Comparison of ENCODE assay signal across 8 mouse cellular contexts in the genomic region with DNA sequence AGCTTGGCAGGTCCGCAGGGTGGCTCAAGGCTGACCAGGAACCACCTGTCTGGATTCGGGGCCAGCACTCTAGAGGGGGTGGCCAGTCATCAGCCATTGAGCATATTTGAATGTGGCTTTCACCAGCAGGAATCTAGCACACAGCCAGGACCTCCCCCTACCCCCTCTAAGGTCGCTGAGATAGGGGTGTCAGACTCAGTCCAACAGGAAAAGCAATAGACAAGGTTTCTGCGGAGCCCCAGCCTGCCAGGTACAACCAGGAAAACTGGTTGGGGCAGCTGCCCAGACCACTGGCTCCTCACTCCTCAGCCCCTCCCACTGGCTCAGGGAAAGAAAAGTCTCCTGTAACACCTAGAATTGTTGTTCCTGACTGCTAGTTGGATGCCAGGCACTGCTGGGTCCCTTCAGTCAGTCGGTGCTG. TPM values are rescaled to one million over a fixed set of nuclear protein-coding genes. Genes with fewer than 3 reads are reported as not detected.
DNase-seq lines count a peak whose midpoint lies in the region; ATAC-seq lines count a peak whose summit lies in the region.

No protein-coding gene starts in this region.

- H3K27ac ChIP-seq in intestine, embryonic 14.5 days (ENCODE audit: low read depth) = peak overlapping the region; percentile 62
- peak overlapping the region; percentile 9; the same call in 1 of the 2 replicates for H3K27ac ChIP-seq in liver, embryonic 16.5 days (ENCODE audit: low read length)
- peak overlapping the region; percentile 92 for H3K27ac ChIP-seq in stomach, embryonic 16.5 days (ENCODE audit: low read length)

- H3K36me3 ChIP-seq in intestine, embryonic 14.5 days (ENCODE audit: control insufficient read depth, insufficient read depth, low read length) = 0 out of 2 replicates have a peak, but pooled peaks cover 4% of the 10 kb centered on the region
- no peaks in the 10 kb centered on the region for H3K36me3 ChIP-seq in liver, embryonic 16.5 days (ENCODE audit: control insufficient read depth, insufficient read depth)
- no peaks in the 10 kb centered on the region for H3K36me3 ChIP-seq in stomach, embryonic 16.5 days (ENCODE audit: control insufficient read depth, insufficient read depth, low read length)

- peak; percentile 67 for ATAC-seq in intestine, embryonic 14.5 days (replicated peaks; ENCODE audit: low FRiP score, low TSS enrichment, low read depth)
- no peak for ATAC-seq in liver, embryonic 16.5 days (ENCODE audit: low read depth)
- ATAC-seq in stomach, embryonic 16.5 days (ENCODE audit: insufficient read depth, low FRiP score) = peak; percentile 83

- DNase-seq in thymus, postnatal 4 days = peak; percentile 15
- no peak for DNase-seq in thymus, postnatal 0 days (ENCODE audit: low spot score)
- peak; percentile 75 for DNase-seq in intestine, embryonic 14.5 days (ENCODE audit: low spot score)
- DNase-seq in embryo, embryonic 10.5 days (ENCODE audit: low spot score) = no peak
- DNase-seq in left cerebral cortex, postnatal 14 days (ENCODE audit: low spot score in 2 of 2) = no peak
- DNase-seq in adrenal gland, postnatal 4 days (ENCODE audit: low spot score in 2 of 2) = no peak

- WGBS in intestine, embryonic 14.5 days = 7% methylated on average over 5 of the region's 5 CpGs
- 20% methylated on average over 5 of the region's 5 CpGs for WGBS in liver, embryonic 16.5 days (ENCODE audit: insufficient replicate concordance)
- WGBS in stomach, embryonic 16.5 days = 17% methylated on average over 5 of the region's 5 CpGs

- no peak overlapping the region for H3K4me3 ChIP-seq in intestine, embryonic 14.5 days (ENCODE audit: low read depth, low read length)
- peak overlapping the region; percentile 57 for H3K4me3 ChIP-seq in liver, embryonic 16.5 days (ENCODE audit: low read depth, low read length)
- H3K4me3 ChIP-seq in stomach, embryonic 16.5 days (replicated peaks; ENCODE audit: low read length) = peak overlapping the region; percentile 37

- no peaks in the 10 kb centered on the region for H3K9me3 ChIP-seq in intestine, embryonic 14.5 days (ENCODE audit: control insufficient read depth, low read length)
- no peaks in the 10 kb centered on the region for H3K9me3 ChIP-seq in liver, embryonic 16.5 days (replicated peaks; ENCODE audit: control insufficient read depth, low read length)
- H3K9me3 ChIP-seq in stomach, embryonic 16.5 days (replicated peaks; ENCODE audit: control insufficient read depth, low read length) = no peaks in the 10 kb centered on the region

- no peak overlapping the region for H3K9ac ChIP-seq in intestine, embryonic 14.5 days (ENCODE audit: low read length)
- no peak overlapping the region for H3K9ac ChIP-seq in liver, embryonic 16.5 days (ENCODE audit: low read depth, low read length)
- peak overlapping the region; percentile 37 for H3K9ac ChIP-seq in stomach, embryonic 16.5 days (ENCODE audit: low read length)

- no peaks in the 10 kb centered on the region for H3K27me3 ChIP-seq in intestine, embryonic 14.5 days (replicated peaks; ENCODE audit: control insufficient read depth, insufficient read depth, low read length)
- H3K27me3 ChIP-seq in liver, embryonic 16.5 days (ENCODE audit: control insufficient read depth, insufficient read depth, low read depth, low read length) = peaks cover under 1% of the 10 kb centered on the region
- no peaks in the 10 kb centered on the region; the same call in 1 of the 2 replicates for H3K27me3 ChIP-seq in stomach, embryonic 16.5 days (ENCODE audit: control insufficient read depth, insufficient read depth, low read length)

- intact Hi-C loops in left cerebral cortex, postnatal 14 days (cut with DNase I) = no loop called here

- peaks cover 22% of the 10 kb centered on the region for H3K4me1 ChIP-seq in intestine, embryonic 14.5 days (replicated peaks; ENCODE audit: control insufficient read depth, insufficient read depth, low read length)
- H3K4me1 ChIP-seq in liver, embryonic 16.5 days (ENCODE audit: control insufficient read depth, low read depth, low read length) = peaks cover 16% of the 10 kb centered on the region
- peaks cover 24% of the 10 kb centered on the region for H3K4me1 ChIP-seq in stomach, embryonic 16.5 days (ENCODE audit: control insufficient read depth, insufficient read depth, low read length)

- peak overlapping the region; percentile 43 for H3K4me2 ChIP-seq in intestine, embryonic 14.5 days (ENCODE audit: low read length)
- peak overlapping the region; percentile 74 for H3K4me2 ChIP-seq in liver, embryonic 16.5 days (ENCODE audit: low read depth, low read length)
- H3K4me2 ChIP-seq in stomach, embryonic 16.5 days (ENCODE audit: low read depth, low read length) = peak overlapping the region; percentile 44

RNA-seq across cellular contexts. Expression of a gene that starts 10.7 kb away (rescaled TPM):
- 0.55 and 0.69 TPM in 2 replicates for polyA plus RNA-seq in thymus, postnatal 0 days (2015; fragmentation: Nextera tagmentation; extraction: Ambion mirVana)
- 2.1 TPM in 2 replicates for polyA plus RNA-seq in intestine, embryonic 14.5 days (2014; fragmentation: Nextera tagmentation; extraction: Ambion mirVana)
- 0.07 TPM in 1 of 2 replicates, not detected in the other for polyA plus RNA-seq in liver, embryonic 16.5 days (2015; fragmentation: Nextera tagmentation; extraction: Ambion mirVana)
- 0.56 and 0.83 TPM in 2 replicates for polyA plus RNA-seq in stomach, embryonic 16.5 days (2015; fragmentation: Nextera tagmentation; extraction: Ambion mirVana)
- total RNA-seq in left cerebral cortex, postnatal 14 days (2021) = 10 to 100 TPM; 12.7 to 15.1 TPM
- total RNA-seq in adrenal gland, postnatal 4 days (2021) = 10 to 100 TPM; 10.6 to 11.6 TPM

RNA-seq across cellular contexts. Expression of a gene that starts 47.5 kb away (rescaled TPM):
- 127 and 128 TPM in 2 replicates for polyA plus RNA-seq in thymus, postnatal 0 days (2015; fragmentation: Nextera tagmentation; extraction: Ambion mirVana)
- 76.6 and 78.2 TPM in 2 replicates for polyA plus RNA-seq in intestine, embryonic 14.5 days (2014; fragmentation: Nextera tagmentation; extraction: Ambion mirVana)
- polyA plus RNA-seq in liver, embryonic 16.5 days (2015; fragmentation: Nextera tagmentation; extraction: Ambion mirVana) = 121 TPM in 2 replicates
- 138 and 146 TPM in 2 replicates for polyA plus RNA-seq in stomach, embryonic 16.5 days (2015; fragmentation: Nextera tagmentation; extraction: Ambion mirVana)
- total RNA-seq in left cerebral cortex, postnatal 14 days (2021) = 100 to 1,000 TPM; 143 to 147 TPM
- total RNA-seq in adrenal gland, postnatal 4 days (2021) = 100 to 1,000 TPM; 165 to 169 TPM

RNA-seq across cellular contexts. Expression of a gene that starts 47.7 kb away (rescaled TPM):
- polyA plus RNA-seq in thymus, postnatal 0 days (2015; fragmentation: Nextera tagmentation; extraction: Ambion mirVana) = 7.9 and 10.2 TPM in 2 replicates
- polyA plus RNA-seq in intestine, embryonic 14.5 days (2014; fragmentation: Nextera tagmentation; extraction: Ambion mirVana) = 22.6 and 25.3 TPM in 2 replicates
- polyA plus RNA-seq in liver, embryonic 16.5 days (2015; fragmentation: Nextera tagmentation; extraction: Ambion mirVana) = 24.2 and 31.3 TPM in 2 replicates
- polyA plus RNA-seq in stomach, embryonic 16.5 days (2015; fragmentation: Nextera tagmentation; extraction: Ambion mirVana) = 27.7 and 29.0 TPM in 2 replicates
- total RNA-seq in left cerebral cortex, postnatal 14 days (2021) = 10 to 100 TPM; 45.5 to 47.1 TPM
- total RNA-seq in adrenal gland, postnatal 4 days (2021) = 10 to 100 TPM; 77.6 to 90.3 TPM

Comparison
In these comparisons a context has a peak if more than half of its experiments do, and no peak if none do; other contexts are left out.
1. DNase-seq: peak in thymus, postnatal 4 days (single experiment) and intestine, embryonic 14.5 days (single experiment); none in thymus, postnatal 0 days (single experiment), embryo, embryonic 10.5 days (single experiment), left cerebral cortex, postnatal 14 days (0 of 2) and adrenal gland, postnatal 4 days (0 of 2).
2. H3K27ac ChIP-seq: peak in every context shown above with its lines; median percentile 92 in stomach, embryonic 16.5 days; 62 in intestine, embryonic 14.5 days; 9 in liver, embryonic 16.5 days.
3. Peak in every context shown above with its lines, with median percentiles within 50 percentile points of each other: H3K4me2 ChIP-seq.